Mouse (Mus musculus) neural tube, embryonic 10.5 days (tissue): Measurements from ENCODE around the gene Fgfbp3.
A peak's percentile ranks its signal among the peaks of the same experiment; 100 is the strongest.
"Not testable (repeated sequence)": the region's sequence is repeated elsewhere in the genome, so short reads cannot be mapped to it uniquely, and the experiment has no call there.

ENCODE experiments used
- DNase-seq: peaks from one replicate; pipeline ENCODE4 v3.0.0-alpha.2; 2017; ENCODE audit warnings: low spot score; ENCODE audit errors: extremely low spot score

The Fgfbp3 gene

GRCm38 (mm10) chr19:36919466-36919865 lies at the start of gene Fgfbp3:
TSS of gene Fgfbp3 (minus strand) at chr19:36919615.
- no peak for DNase-seq

DNA sequence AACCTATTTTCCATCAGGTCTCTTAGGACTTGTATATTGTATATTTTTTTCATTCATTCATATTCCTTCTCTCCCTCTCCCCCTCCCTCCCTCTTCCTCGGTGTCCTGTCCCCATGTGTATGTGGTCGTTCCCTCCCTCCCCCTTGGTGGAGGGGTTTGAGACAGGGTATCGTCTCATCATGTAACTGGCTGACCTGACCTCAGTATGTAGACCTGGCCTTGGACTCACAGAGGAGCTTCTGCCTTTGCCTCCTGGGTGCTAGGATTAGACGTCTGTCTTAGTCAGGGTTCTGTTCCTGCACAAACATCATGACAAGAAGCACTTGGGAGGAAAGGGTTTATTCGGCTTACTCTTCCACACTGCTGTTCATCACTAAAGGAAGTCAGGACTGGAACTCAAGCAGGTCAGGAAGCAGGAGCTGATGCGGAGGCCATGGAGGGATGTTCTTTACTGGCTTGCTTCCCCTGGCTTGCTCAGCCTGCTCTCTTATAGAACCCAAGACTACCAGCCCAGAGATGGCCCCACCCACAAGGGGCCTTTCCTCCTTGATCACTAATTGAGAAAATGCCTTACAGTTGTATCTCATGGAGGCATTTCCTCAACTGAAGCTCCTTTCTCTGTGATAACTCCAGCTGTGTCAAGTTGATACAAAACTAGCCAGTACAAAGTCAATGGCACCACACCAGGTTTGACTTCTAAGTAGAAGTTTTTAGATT lies 43.3 kb upstream of the Fgfbp3 start:
- DNase-seq = not testable (repeated sequence)

- no peak for DNase-seq
These were observed 41.9 kb upstream of the Fgfbp3 start for GRCm38 (mm10) chr19:36961320-36961719.

DNA sequence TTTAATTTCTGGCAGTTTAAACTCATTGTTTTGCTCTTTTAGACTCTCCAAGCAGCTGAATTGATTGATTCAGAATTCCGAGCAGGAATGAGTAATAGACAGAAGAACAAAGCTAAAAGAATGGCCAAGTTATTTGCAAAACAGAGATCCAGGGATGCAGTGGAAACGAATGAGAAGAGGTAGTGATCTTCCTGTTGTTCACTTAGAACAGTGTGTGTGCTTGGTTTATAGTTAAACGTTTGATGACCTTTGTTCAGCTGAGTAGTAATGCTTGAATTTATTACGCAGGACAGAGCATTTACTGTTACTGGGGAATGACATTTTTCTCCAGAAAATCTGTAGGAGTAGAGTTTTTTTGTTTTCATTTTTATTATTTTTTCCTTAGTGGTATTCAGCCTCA lies 38.9 kb upstream of the Fgfbp3 start:
- no peak for DNase-seq

GRCm38 (mm10) chr19:36953637-36954206 lies 34.3 kb upstream of the Fgfbp3 start:
- DNase-seq = no peak

DNA sequence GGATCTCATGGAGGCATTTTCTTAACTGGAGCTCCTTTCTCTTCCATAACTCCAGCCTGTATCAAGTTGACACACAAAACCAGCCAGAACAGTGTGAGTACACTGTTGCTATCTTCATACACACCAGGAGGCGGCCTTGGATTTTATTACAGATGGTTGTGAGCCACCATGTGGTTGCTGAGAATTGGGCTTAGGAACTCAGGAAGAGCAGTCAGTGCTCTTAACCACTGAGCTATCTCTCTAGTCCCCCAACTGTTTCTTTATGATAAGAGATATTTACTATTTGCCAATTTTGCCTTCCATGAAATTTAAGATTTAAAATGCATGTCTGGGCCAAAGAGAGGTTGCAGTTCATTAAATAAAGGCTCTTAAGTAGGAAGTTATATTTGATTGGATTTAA lies 20.6 kb upstream of the Fgfbp3 start:
- DNase-seq = no peak

DNA sequence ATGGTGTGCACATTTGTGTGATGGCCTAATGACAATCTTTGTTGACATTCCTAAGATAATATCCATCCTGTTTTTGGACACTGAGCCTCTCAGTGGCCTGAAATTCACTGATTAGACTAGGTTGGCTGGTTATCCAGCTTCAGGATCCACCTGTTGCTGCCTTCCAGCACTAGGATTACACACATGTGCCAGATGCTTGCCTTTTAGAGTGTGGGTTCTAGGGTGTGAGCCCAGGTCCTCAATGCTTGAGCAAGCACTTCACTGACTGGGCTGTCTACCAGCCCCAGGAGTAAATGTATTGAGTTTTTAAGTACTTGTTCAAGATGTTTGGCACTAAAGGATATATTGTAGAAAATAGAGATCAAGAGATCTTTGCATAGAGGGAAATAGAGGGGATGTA lies 18.6 kb upstream of the Fgfbp3 start:
- DNase-seq = no peak

- no peak for DNase-seq
These were observed 16.9 kb upstream of the Fgfbp3 start for GRCm38 (mm10) chr19:36936285-36936684.

- no peak for DNase-seq
These were observed 13.2 kb upstream of the Fgfbp3 start for GRCm38 (mm10) chr19:36932613-36933012.

- DNase-seq = no peak
These were observed 12.7 kb upstream of the Fgfbp3 start for GRCm38 (mm10) chr19:36932097-36932496.

DNA sequence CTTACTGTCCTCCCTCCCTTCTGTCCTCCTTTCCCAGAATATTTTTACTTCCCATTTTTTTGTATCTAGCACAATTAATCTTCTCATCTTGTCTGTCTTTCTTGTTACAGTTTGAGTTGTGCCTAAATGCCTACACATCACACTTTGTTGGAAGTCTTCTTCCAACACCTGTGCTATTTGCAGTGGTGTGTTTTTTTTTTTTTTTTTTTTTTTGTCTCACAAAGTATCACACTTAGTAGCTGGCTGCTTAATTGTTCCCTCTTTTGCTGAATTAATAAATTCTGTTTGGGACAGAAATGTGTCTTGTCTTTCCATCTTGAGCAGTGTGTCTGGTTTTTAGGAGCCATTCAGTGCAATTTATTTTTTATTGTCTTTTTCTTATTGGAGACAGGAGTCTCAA lies 10.4 kb upstream of the Fgfbp3 start:
- no peak for DNase-seq

GRCm38 (mm10) chr19:36927800-36928361 lies 8.5 kb upstream of the Fgfbp3 start:
- no peak for DNase-seq

DNA sequence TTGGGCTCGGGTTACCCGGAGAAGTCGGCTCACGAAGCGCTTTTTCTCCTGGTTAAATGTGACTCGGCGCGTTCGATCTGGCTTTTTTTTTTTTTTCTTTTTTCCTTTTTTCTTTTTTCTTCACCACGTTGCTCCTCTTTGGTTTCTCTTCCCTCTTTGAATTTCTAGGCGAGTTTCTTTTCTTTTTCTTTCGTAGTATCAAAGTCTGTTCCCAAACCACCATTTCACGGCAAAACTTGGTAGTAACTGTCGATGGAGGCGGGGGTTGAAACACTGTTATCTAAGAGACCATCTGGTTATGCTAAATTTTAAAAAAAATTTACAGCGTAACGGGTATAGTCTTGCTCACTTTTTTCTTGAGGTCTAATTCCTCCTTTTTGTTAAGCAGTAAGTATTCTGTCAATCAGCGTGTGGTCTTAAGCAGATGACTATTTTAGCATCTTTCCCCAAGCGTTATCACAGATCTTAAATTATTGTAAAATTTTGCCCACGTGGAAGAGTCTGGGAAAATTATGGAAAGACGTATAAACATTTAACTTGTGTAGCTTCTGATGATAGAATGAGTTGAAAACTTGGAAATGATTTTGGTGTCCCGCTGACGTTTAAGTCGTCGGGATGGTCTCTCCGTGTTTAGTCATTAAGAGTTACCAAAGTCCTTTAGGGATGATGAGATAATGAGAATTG lies 7.3 kb upstream of the Fgfbp3 start:
- no peak for DNase-seq

GRCm38 (mm10) chr19:36925671-36926552 lies 6.5 kb upstream of the Fgfbp3 start, which contains the start of gene Btaf1:
TSS of gene Btaf1 (plus strand) at chr19:36926079.
- peak; percentile 94 for DNase-seq

DNA sequence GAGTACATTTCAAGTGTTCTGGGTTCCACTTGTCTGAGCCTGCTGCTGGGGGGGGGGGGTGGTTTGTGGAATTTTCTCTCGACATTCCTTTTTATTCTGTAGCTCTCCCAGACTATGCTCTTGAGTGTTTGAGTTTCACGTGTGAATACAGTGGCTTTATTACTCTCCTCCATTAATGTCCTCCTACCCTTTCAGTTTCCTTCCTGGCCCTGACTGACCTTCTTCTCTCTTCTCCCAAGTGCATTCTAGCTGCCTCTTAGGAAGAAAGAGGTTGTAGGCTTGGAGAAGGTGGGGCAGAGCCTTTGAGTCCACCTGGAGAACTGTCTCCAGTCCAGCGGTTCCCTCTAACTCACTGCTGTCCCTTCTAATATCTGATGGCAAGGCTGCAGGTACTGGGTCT lies 3.5 kb upstream of the Fgfbp3 start:
- DNase-seq = no peak

DNA sequence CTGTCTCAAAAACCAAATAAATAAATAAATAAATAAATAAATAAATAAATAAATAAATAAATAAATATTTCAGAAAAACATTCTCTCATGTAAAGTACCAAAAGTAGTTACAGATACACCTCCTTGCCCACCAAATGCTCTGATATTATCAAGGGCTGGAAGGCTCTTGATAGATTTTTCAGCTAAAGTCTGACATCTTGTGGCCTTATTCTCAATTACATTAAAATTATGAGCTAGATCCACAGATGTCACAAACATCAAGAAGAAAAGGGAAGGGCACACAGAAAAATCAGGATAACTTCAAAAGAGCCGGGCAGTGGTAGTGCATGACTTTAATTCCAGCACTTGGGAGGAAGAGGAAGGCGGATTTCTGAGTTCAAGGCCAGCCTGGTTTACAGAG lies 2.6 kb upstream of the Fgfbp3 start:
- no peak for DNase-seq

GRCm38 (mm10) chr19:36918441-36919301 lies 744 bp downstream of the Fgfbp3 start:
- peak; percentile 89 for DNase-seq

DNA sequence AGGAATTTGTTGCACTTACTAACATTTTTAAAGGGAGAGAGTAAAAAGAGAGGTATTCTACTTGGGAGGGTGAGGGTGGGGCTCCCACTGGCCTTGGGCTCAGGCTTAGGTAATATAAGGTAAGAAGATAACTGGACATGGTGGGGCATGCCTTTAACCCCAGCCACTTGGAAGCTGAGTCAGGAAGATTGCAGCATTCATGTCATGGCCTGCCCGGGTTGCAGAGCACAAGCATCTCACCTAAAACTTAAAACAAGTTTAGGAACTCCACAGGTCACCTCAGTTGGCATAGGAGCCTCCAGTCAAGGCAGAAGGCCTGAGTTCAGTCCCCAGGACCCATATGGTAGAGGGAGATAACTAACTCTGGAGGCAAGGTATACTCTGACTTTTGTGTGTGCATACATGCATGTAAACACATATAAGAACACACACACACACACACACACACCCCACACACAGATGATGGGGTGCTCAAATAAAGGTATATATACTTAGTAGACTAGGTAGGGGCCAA lies 2.5 kb downstream of the Fgfbp3 start:
- no peak for DNase-seq

DNA sequence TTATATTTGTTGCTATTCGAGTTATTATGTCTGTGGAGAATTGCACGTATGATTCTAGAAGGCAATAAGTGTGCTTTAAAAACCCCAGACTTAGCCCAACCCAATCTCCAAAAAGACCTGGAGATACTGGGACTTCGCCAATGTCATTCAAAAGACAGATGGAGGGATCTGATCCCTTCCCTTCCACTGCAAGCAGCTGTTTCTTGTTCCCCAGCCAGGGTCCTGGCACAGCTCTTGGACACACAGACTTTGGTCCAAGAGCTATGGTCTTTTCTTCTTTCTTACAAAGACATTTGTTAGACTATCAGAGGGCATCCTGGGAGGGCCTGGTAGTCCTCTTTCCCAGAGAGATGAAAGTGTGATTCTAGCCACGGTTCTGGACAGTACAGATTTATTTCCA lies 3.2 kb downstream of the Fgfbp3 start:
- DNase-seq = no peak

GRCm38 (mm10) chr19:36913064-36913463 lies 6.4 kb downstream of the Fgfbp3 start:
- no peak for DNase-seq
